Mouse (Mus musculus): ENCODE measurements around the gene Srarp. TPM values are rescaled to one million over a fixed set of nuclear protein-coding genes. Genes with fewer than 3 reads are reported as not detected.

Gene Srarp
- total RNA-seq, 2 experiments from 2014 or later: 3.5 to 4.7 TPM

DNA sequence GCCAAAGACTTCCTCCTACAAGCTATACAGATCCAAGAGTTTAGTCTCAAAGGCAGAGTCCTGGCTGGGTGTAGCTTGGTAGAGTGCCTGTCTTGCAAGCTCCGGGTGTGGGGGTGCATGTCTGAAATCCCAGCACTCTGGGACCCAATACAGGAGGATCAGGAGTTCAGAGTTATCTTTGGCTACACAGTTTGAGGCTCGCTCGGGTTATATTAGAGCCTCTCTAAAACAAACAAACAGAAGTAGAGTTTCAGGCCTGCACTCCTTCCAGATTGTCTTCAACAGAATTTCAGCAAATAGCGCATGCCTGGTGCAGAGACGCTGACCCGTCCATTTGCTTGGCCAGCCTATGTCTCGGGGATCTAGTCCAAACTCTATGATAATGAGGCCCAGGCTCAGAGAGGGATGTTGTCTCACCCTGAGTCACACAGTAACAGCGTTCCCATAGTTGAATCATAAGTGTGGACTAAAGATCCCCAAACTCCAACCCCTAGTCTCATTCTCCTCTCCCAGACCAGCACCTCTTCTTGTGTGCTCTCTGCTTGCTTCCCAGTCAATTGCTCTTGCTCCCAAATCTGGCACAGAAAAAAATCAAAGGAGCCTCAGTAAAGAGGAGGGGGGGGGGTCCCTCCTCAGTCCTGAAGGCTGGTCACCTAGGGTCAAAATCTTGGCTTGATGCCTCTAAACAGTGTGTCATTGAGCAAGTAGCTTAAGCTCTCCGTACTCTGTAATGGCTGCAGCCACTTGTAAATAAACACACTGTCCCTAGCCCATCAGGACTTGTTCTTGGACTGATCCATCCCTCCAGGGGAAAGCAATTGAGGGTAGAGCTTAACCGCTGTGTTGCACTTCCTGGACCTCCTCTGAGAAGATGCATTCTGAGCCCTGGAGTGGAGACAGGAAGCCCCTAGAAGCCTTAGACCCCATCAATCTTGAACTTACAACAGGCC lies 8.8 kb downstream of the Srarp start:
- DNase-seq (ENCODE audit: extremely low spot score in 1 of 2, low spot score in 1 of 2): no peak

DNA sequence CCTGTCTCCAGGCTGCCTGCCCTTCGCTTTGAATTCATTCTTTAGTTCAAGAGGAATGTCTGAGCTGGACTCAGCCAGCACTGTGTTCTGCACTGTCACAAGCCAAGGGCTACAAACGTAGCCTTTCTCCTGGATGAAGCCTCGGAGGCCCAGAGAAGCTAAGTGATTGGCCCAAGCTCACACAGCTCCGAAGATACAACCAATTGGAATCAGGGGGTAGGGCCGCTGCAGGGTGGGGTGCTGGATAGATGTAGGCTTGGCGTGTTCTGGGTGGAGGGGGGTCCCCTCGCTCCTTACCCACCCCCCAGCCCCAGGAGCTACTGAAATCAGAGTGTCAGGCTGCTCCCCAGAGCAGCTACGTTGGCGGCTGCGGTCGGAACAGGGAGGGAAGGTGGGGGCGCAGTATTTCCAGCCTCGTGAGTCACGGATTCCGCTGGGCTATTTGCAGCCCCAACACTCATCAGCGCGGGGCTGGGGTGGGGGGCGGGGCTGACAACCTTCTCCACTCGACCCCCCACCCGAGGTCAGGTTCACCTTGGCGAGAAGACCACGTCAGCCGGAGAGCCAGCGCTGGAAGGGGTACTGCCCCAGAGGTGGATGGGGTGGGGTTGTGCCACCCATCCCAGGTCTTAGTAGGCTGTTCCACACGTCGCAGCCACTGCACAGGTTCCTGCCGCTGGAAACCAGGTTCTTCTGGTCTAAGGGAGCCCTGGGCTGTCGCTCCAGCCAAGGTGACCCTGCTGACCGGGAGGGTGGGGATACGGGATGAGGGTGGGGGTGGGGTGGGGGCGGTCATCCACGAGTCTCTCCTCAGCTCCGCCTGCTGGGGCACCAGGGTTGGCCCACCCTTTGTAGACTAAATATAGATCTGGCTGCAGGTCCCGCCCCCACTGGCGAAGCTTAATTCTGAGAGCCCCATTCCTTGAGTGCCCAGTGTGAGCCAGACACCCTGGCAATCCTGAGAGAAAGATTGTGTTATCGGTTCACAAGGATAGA lies 10.1 kb downstream of the Srarp start:
- DNase-seq (ENCODE audit: extremely low spot score in 1 of 2, low spot score in 1 of 2): peak; percentile 34 to 40

DNA sequence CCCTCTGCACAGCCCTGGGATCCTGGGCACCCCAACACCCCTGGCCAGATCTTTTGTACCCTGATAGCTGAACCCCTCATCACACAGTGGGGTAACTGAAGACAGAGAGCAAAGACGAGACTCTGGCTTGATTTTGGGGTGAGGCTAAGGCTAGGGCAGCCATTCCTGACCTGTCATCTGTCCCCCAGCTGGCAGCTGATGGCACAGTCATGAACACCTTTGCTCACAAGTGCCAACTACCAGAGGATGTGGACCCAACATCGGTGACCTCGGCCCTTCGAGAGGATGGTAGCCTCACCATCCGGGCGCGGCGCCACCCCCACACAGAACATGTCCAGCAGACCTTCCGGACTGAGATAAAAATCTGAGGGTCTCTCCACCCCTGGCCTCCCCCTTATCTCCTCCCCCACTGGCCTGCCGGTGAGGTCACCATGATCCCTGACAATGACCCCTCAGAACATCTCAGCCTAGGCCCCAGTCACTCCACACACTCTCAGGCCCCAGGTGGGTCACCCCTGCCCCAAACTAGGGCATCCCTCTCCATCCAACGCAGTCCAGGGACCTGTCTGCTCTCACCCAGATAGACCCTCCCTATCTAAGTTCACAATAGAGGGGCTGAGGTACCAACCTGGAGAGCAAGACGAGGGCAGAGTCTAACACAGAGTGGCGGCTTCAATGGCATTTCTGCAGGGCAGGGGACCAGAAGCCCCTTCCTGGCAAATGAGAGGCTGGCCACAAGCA lies 12.0 kb downstream of the Srarp start:
- DNase-seq (ENCODE audit: extremely low spot score in 1 of 2, low spot score in 1 of 2): no peak

DNA sequence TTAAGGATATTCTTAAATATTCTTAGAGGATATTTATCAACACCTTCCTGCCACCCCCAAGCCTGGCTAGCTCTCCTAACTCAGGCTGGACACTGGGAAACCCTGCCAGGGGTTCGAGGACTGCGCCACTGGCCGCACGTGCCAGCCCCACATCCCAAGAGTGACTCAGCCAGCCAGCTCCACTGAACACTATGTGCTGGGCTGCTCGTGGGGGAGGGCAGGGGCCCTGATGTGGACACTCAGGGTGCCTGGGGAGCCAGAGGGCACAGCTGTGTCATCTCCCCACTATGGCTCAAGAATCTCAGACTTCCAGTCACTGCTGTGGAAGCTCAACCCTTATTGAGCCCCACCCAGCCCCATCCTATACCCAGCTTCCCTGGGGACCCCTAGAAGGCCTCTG lies 12.6 kb downstream of the Srarp start:
- DNase-seq (ENCODE audit: extremely low spot score in 1 of 2, low spot score in 1 of 2): no peak

DNA sequence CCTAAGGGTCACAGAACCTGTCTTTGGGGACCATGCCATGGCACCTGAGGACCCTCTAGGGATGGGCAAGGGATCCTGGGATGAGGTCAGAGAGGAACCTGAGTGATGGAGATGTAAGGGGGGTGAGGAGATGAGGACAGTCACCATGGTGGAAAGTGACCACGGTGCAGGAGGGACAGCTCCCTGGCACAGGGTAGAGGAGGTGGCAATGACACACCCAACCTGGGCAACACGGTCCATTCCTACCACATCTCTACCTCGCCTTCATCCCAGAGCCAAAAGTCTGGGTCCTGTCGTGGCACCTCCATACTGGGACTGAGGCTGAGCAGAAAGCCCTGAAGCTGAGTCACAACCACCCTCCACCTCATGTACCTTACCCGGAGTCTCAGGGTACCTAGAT lies 13.1 kb downstream of the Srarp start:
- DNase-seq (ENCODE audit: extremely low spot score in 1 of 2, low spot score in 1 of 2): no peak

DNA sequence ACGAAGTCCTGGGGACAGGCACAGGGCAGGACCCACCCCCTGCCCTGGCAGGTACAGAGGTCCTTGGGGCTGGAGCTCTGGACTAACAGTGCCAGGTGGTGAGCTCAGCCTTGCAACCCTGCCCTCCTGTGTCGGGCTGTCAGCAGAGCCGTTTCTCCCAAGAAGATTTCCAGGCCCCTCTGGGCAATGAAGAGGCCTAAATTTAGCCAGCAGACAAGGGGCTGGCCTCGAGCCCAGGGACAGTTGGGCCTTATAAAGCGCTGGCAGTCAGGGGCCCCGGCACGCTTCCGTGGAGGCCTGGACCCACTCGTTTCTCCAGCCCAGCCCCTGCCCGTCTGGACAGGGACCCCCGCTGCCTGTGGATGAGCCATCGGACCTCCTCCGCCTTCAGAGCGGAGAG lies 14.5 kb downstream of the Srarp start:
- no peak for DNase-seq (ENCODE audit: extremely low spot score in 1 of 2, low spot score in 1 of 2)

DNA sequence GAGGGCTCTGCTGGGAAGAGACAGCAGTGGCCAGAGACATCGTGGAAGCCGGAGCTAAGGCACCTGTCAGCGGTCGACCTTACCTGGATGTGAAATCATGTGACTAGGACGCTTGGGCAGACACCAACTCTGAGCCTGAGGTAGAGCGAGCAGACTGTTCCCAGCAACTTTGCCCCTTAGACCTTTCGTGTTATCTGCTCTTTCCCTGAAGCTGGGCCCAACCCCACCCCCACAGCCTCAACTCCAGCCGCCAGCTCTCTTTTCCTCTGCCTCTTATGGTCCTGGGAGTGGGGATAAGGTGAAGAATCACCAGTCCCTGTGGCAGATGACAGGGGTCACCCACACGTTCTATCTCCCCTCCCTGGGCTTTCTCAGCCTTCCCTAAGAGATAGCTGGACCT lies 15.0 kb downstream of the Srarp start:
- no peak for DNase-seq (ENCODE audit: extremely low spot score in 1 of 2, low spot score in 1 of 2)

DNA sequence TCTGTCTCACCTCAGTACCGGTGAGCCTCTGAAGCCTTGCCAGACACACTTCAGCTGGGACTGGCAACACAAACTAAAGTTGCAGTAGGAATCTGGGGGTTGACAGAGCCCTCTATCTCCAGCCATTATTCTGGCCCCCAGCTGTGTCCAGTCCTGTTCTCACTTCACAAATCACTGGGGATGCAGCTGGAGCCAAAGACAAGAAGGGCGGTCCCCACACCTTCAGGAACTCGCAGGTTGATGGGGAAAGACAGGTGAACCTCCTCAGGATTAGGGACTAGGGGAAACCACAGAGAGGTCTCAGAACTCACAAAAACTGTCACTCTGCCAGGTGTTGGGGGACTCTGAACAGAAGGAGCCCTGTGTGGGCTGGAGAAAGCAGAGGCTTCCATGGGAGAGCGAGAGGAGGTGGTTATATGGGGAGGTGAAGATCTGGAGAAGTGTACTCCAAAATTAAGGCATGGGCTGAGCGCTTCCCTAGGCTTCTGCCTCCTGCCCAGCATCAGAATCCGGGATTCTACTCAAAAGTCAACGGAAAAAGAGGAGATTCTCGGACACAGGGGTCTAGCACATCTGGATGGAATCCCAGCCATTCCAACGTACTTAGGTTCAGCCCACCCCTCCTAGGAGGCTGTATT lies 15.6 kb downstream of the Srarp start, which contains the start of gene Hspb7:
Hspb7 (plus strand) TSS at position 588 of the 638 bp plus-strand sequence.
- no peak for DNase-seq (ENCODE audit: extremely low spot score in 1 of 2, low spot score in 1 of 2)

DNA sequence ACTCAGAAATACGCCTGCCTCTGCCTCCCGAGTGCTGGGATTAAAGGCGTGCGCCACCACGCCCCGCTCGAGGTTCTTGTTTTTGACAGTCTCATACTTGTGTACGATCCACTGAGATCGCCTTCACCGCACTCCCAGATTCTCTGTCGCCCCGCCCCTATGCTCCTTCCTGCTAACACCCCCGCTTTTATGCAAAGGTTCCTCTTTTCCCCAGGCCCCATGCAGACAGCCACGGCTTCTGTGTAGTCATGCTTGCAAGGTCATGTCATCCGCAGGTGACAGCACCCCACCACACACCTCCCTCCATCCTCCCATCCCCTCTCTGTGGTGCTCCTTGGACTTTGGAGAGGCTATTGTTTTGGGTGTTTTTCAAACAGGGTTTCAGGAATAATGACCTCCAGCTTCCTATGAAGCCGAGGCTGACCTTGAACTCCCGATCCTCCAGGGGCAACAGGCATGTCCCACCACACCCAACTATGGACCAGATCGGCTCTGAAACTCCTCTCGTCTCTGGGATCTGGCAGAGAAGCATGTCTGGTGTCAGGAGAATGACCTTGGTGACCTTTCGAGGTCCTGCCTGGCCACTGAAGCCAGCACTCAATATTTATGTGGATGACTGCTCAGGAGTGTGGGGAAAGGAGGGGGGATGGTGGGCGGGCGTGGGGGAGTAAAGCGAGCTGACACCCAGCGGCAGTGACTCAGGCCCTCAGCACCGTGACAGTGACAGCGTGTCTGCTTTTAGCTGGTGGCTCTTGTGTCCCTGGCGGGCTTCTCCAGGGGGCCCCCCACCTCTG lies 16.3 kb downstream of the Srarp start:
- DNase-seq (ENCODE audit: extremely low spot score in 1 of 2, low spot score in 1 of 2): no peak

DNA sequence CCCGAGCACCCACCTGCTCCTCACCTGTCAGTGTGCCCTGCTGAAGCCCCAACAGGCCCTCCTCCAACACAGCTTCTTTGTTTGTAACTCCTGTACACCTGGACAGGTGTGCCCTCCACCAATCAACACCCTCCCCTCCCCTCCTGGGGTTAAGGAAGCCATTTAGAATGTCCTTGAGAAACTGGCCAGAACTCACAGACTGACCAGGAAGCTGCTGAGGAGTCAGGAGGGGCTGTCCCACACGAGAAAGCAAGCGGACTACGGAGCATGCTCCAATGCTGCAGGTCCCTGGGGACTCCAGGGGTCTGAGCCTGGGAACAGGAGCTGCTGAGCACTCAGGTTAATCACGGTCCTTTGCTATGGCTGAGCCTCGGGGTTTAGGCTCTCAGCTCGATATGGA lies 20.0 kb downstream of the Srarp start, which contains the start of gene Clcnkb:
Clcnkb (minus strand) TSS at position 91 of the 400 bp plus-strand sequence.
- no peak for DNase-seq (ENCODE audit: extremely low spot score in 1 of 2, low spot score in 1 of 2)

DNA sequence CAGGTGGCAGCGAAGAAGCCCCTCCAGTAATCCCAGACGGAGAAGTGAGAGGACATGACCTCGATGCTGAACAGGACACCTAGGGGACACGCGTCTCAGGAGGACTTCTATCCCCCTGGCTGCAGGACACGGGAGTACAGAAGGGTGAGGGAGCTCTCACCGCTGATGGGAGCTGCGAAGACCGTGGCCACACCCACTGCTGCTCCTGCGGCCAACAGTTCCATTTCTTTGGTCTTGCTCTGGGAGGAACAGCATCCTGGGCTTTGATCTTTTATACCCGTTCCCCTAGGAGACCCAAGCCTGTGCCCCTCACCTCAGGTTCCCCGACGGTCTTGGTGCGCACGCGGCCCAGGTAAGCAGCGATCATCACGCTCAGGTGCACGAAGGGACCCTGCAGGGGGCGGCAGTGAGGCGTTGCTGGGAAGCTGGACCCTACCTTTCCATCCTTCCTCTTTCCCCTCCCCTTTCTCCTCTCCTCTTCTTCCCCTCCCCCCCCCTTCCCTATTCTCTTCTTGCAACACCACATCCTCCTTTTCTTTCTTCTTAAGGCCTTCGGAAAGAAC lies 24.4 kb downstream of the Srarp start:
- no peak for DNase-seq (ENCODE audit: extremely low spot score in 1 of 2, low spot score in 1 of 2)

DNA sequence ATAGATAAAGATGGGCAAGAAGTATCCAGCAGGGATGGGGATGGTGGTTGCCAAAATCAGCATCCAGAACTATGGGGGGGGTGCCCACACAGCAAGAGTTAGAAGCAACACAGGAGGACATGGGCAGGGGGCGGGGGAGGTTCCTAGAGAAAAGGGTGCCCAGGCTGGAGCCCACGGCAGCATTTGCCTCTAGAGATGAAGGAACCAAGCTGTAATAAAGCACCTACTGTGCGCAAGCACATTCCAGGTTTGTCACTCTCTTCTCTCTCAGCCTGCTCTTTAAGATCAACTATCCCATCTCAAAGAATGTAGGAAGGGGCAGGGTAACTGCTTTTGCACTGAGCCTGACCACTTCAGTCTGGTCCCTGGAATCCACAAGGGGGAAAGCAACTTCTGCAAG lies 27.3 kb downstream of the Srarp start:
- DNase-seq (ENCODE audit: extremely low spot score in 1 of 2, low spot score in 1 of 2): no peak

DNA sequence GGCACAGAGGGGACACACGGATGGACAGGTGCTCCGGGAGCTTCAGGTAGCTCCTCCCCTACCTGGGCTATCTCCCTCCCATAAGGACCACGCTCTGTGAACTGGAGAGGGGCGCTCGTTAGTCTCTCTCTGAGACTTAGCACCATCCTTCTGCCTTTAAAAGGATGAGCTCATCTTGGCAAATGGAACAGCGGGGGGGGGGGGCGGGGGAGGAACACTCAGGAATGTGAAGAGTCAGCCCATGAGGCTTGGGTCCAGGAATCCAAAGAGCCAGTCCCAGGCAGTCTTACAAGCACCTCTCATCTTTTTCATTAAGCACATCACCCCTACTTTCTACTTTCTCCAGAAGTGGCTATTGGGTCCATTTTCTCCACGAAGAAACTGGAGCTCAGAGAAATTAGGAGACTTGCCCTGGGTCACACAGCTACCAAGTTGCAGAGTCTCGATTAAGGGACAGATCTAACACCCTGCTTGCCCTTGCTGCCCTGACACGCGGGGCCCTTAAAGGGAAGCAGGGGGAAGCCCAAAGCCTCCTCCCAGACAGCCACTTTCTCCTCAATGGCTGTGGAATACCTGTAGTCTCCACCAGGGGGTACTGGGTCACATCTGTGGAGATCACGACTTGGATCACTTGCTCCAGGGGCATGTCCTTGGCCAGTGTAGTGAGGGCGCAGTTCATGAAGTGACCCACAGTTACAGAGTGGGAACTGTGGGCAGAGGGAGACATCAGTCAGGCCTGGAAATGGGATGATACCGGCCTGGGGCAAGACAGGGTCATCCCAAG lies 29.2 kb downstream of the Srarp start:
- DNase-seq (ENCODE audit: extremely low spot score in 1 of 2, low spot score in 1 of 2): peak in 1 of 2 experiments; percentile 37

DNA sequence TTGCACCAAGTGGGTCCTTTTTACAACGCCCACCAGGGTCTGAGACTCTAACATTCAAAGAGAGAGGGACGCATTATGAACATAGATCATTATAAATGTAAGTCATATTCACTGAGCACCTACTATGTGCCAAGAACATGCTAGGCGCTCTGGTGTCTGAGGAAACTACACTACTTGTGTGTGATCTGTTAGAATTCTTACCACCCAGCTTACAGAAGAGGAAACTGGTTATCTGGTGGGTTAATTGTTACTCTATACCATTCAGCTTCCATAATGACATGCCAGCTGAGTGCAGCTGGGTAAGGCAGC lies 30.6 kb downstream of the Srarp start:
- DNase-seq (ENCODE audit: extremely low spot score in 1 of 2, low spot score in 1 of 2): no peak

DNA sequence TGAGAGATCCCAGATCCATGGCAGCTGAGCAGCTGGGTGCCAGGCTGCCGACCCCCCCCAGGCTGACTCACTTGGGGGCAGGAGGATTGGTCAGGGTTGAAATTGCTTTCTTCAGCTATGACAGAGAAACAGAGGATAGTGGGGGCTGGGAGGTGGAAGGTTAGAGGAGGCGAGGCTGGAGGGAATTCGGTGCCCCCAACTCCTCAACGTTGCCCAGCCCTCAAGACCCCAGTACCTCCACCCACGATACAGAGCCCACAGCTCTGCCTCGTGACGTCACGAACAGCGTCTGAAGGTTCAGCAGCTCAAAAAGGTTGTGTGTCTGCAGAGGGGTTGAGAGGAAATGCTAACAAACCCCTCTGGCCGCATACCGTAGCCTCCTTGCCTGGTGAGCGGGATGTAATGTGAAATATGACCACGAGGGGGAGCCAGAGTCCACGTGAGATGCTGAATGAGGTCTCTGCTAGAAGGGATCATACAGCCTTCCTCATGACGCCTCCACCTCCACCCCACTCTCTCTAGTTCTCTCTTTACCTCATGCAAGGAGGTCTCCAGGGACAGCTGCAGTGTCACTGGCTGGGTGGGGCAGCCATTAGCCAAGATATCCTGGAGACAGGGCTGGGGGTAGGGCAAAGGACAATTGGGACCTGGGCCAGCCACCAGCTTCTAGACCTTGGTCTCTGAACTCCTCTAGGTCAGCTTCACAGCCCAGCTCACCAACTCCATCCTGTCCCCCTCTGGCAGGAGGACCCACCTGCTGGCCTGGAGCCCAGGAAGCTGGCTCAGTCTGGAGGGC lies 31.2 kb downstream of the Srarp start:
- DNase-seq (ENCODE audit: extremely low spot score in 1 of 2, low spot score in 1 of 2): peak; percentile 90 to 98

DNA sequence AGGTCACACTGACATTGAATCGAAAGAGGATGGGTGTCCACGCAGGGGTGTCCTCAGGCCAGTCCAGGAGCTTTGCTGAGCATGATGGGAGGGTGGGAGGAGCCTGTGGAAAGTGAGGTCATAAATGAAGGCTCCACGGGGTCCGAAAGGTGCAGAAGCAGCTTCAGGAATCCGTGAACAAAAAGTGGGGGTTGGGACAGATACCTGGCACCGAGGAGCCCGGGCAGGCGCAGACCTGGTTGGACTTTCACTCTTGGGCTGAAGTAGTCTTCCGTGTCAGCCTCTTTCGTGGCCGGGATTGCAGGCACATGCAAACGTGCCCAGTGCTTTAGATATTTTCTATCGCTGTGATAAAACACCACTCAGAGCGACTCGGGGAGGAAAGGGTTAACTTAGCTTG lies 35.7 kb downstream of the Srarp start:
- no peak for DNase-seq (ENCODE audit: extremely low spot score in 1 of 2, low spot score in 1 of 2)

DNA sequence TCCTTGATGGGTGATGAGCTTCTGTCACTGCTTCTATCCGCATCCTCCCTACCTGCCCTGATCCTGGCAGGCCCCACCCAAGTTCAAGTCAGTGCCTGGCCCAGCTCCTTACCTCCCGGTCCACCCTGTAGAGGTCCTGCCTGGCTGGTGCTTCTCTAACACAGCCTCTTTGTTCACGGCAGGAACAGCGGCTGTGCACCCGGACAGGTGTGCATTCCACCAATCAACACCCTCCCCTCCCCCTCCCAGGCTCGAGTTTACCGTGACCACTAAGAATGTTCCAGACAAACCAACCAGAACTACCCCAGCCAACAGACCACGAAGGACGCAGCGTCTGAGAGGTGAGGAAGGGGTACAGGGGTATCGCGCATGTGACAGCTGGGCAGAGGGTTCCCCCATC lies 37.4 kb downstream of the Srarp start, which contains the start of gene Clcnka:
Clcnka (minus strand) TSS at position 180 of the 400 bp plus-strand sequence.
- DNase-seq (ENCODE audit: extremely low spot score in 1 of 2, low spot score in 1 of 2): no peak
